Mouse (Mus musculus) hindbrain, embryonic 12.5 days (tissue): ENCODE measurements around the gene Mfap1b. TPM values are rescaled to one million over a fixed set of nuclear protein-coding genes. Genes with fewer than 3 reads are reported as not detected.

Source experiments
- ATAC-seq: fragments of 200-750 bp; cut with Nextera tagmentation; 2 replicates; pipeline ENCODE4 v1.8.0; 2017; ENCODE audit warnings: moderate TSS enrichment; ENCODE audit not compliant: low FRiP score
- H3K27ac ChIP-seq: fragments of 300-500 bp; sonication (generic); 2 replicates; pipeline ENCODE4 v1.5.1; 2016; ENCODE audit warnings: mild to moderate bottlenecking
- H3K27me3 ChIP-seq: fragments of 300-500 bp; sonication (generic); 2 replicates; pipeline ENCODE4 v1.6.1; 2016; ENCODE audit warnings: mild to moderate bottlenecking
- H3K36me3 ChIP-seq: fragments of 300-500 bp; sonication (generic); 2 replicates; pipeline ENCODE4 v1.6.1; 2016; ENCODE audit warnings: mild to moderate bottlenecking
- H3K4me1 ChIP-seq: fragments of 300-500 bp; sonication (generic); 2 replicates; pipeline ENCODE4 v1.6.1; 2016
- H3K4me2 ChIP-seq: fragments of 300-500 bp; sonication (generic); replicated peaks from 2 replicates; pipeline ENCODE4 v1.6.1; 2016; ENCODE audit warnings: mild to moderate bottlenecking
- H3K4me3 ChIP-seq: fragments of 300-500 bp; sonication (generic); 2 replicates; pipeline ENCODE4 v1.5.1; 2016; ENCODE audit warnings: mild to moderate bottlenecking
- H3K9ac ChIP-seq: fragments of 300-500 bp; sonication (generic); 2 replicates; pipeline ENCODE4 v1.6.1; 2016; ENCODE audit warnings: mild to moderate bottlenecking, moderate library complexity
- H3K9me3 ChIP-seq: fragments of 300-500 bp; sonication (generic); replicated peaks from 2 replicates; pipeline ENCODE4 v1.6.1; 2016; ENCODE audit warnings: mild to moderate bottlenecking
- WGBS: fragments of 180-500 bp; shearing (Covaris S2); methylation state at CpG from one replicate; pipeline ENCODE4 v1.1.7; 2016; 5-methylcytosine and 5-hydroxymethylcytosine counted together
- polyA plus RNA-seq: library from polyadenylated mRNA; unstranded; fragments of >200 nt; fragmentation: Nextera tagmentation; extraction: Ambion mirVana; gene quantifications from 2 replicates; pipeline ENCODE4 v1.2.1, GENCODE M21; 2016

Mfap1b gene
- polyA plus RNA-seq, 1 experiment from 2014 or later, result 72.4 TPM

GRCm38 (mm10) chr2:121456692-121457642 lies 16.9 kb downstream of the Mfap1b start, which contains the start of gene Serinc4:
Gene Serinc4, minus strand, starts transcription at chr2:121456781.
- peak within 1 kb of the TSS; percentile 78 for H3K27ac ChIP-seq
- H3K4me3 ChIP-seq, result peak within 1 kb of the TSS; percentile 78
- ATAC-seq, result peak; percentile 90
- 4% methylated on average over 41 of the region's 41 CpGs for WGBS
- peak within 1 kb of the TSS; percentile 76 for H3K9ac ChIP-seq
- H3K4me1 ChIP-seq, result peaks cover 14% of the 10 kb centered on the region
- no peaks in the 10 kb centered on the region for H3K27me3 ChIP-seq
- H3K4me2 ChIP-seq, result peak within 1 kb of the TSS; percentile 65
- H3K36me3 ChIP-seq, result peaks cover 38% of the 10 kb centered on the region
- no peaks in the 10 kb centered on the region for H3K9me3 ChIP-seq

- Histone ChIP-seq H3K4me2 (no peak overlapping the region), H3K27ac (no peak overlapping the region), H3K27me3 (no peaks in the 10 kb centered on the region), H3K36me3 (peaks cover 33% of the 10 kb centered on the region), H3K9ac (no peak overlapping the region), H3K9me3 (no peaks in the 10 kb centered on the region), H3K4me1 (peaks cover 23% of the 10 kb centered on the region), H3K4me3 (no peak overlapping the region)
- WGBS, result 78% methylated on average over 5 of the region's 5 CpGs
- no peak for ATAC-seq
Measured at GRCm38 (mm10) chr2:121455534-121455933, 18.3 kb downstream of the Mfap1b start.

GRCm38 (mm10) chr2:121453917-121454316 lies 19.9 kb downstream of the Mfap1b start:
- no peak overlapping the region for H3K4me3 ChIP-seq
- peaks cover 28% of the 10 kb centered on the region for H3K4me1 ChIP-seq
- no peak overlapping the region for H3K9ac ChIP-seq
- ATAC-seq, result no peak
- 88% methylated on average over 6 of the region's 6 CpGs for WGBS
- H3K4me2 ChIP-seq, result no peak overlapping the region
- H3K27ac ChIP-seq, result no peak overlapping the region
- H3K9me3 ChIP-seq, result no peaks in the 10 kb centered on the region
- H3K27me3 ChIP-seq, result no peaks in the 10 kb centered on the region
- peaks cover 25% of the 10 kb centered on the region for H3K36me3 ChIP-seq

- Histone ChIP-seq H3K4me2 (no peak within 1 kb of the TSS), H3K27ac (no peak within 1 kb of the TSS), H3K9ac (no peak within 1 kb of the TSS), H3K9me3 (no peaks in the 10 kb centered on the region), H3K4me3 (no peak within 1 kb of the TSS), H3K27me3 (no peaks in the 10 kb centered on the region), H3K4me1 (peaks cover 30% of the 10 kb centered on the region), H3K36me3 (peaks cover 19% of the 10 kb centered on the region)
- 87% methylated on average over 4 of the region's 4 CpGs for WGBS
- ATAC-seq, result no peak
Measured at GRCm38 (mm10) chr2:121452990-121453389, 20.9 kb downstream of the Mfap1b start, which contains the start of gene Hypk. Gene Hypk, plus strand, starts transcription at chr2:121453290.

GRCm38 (mm10) chr2:121452361-121452760 lies 21.5 kb downstream of the Mfap1b start:
- no peak overlapping the region for H3K4me3 ChIP-seq
- peaks cover 19% of the 10 kb centered on the region for H3K36me3 ChIP-seq
- H3K27me3 ChIP-seq, result no peaks in the 10 kb centered on the region
- H3K9me3 ChIP-seq, result no peaks in the 10 kb centered on the region
- H3K27ac ChIP-seq, result no peak overlapping the region
- no peak for ATAC-seq
- H3K9ac ChIP-seq, result no peak overlapping the region
- 82% methylated on average over 4 of the region's 4 CpGs for WGBS
- H3K4me1 ChIP-seq, result peaks cover 28% of the 10 kb centered on the region
- H3K4me2 ChIP-seq, result no peak overlapping the region

- H3K9ac ChIP-seq, result peak overlapping the region; percentile 96
- 6% methylated on average over 7 of the region's 7 CpGs for WGBS
- H3K27me3 ChIP-seq, result no peaks in the 10 kb centered on the region
- peaks cover 23% of the 10 kb centered on the region for H3K4me1 ChIP-seq
- peak overlapping the region; percentile 95 for H3K4me2 ChIP-seq
- H3K36me3 ChIP-seq, result peaks cover 19% of the 10 kb centered on the region
- peak overlapping the region; percentile 99 for H3K4me3 ChIP-seq
- no peak for ATAC-seq
- H3K9me3 ChIP-seq, result no peaks in the 10 kb centered on the region
- H3K27ac ChIP-seq, result peak overlapping the region; percentile 98
Measured at GRCm38 (mm10) chr2:121450093-121450492, 23.8 kb downstream of the Mfap1b start.

- Histone ChIP-seq H3K27ac (peak overlapping the region; percentile 98), H3K4me2 (peak overlapping the region; percentile 95), H3K4me1 (peaks cover 23% of the 10 kb centered on the region), H3K27me3 (no peaks in the 10 kb centered on the region), H3K4me3 (peak overlapping the region; percentile 99), H3K9me3 (no peaks in the 10 kb centered on the region), H3K36me3 (peaks cover 19% of the 10 kb centered on the region), H3K9ac (peak overlapping the region; percentile 96)
- WGBS, result under 1% methylated on average over 42 of the region's 54 CpGs
- ATAC-seq, result peak; percentile 71
Measured at GRCm38 (mm10) chr2:121449545-121450011, 24.3 kb downstream of the Mfap1b start.

- peak; percentile 99 for ATAC-seq
- Histone ChIP-seq H3K36me3 (peaks cover 18% of the 10 kb centered on the region), H3K27ac (peak within 1 kb of the TSS; percentile 98), H3K9me3 (no peaks in the 10 kb centered on the region), H3K9ac (peak within 1 kb of the TSS; percentile 96), H3K4me1 (peaks cover 23% of the 10 kb centered on the region), H3K27me3 (0 out of 2 replicates have a peak, but pooled peaks cover 3% of the 10 kb centered on the region), H3K4me2 (peak within 1 kb of the TSS; percentile 95), H3K4me3 (peak within 1 kb of the TSS; percentile 99)
- under 1% methylated on average over 72 of the region's 74 CpGs for WGBS
Measured at GRCm38 (mm10) chr2:121448739-121449535, 24.9 kb downstream of the Mfap1b start, which contains the start of gene Serf2. Gene Serf2, plus strand, starts transcription at chr2:121449195.

GRCm38 (mm10) chr2:121448136-121448535 lies 25.7 kb downstream of the Mfap1b start:
- Histone ChIP-seq H3K4me1 (peaks cover 25% of the 10 kb centered on the region), H3K4me3 (peak overlapping the region; percentile 99), H3K27ac (peak overlapping the region; percentile 71; the same call in 1 of the 2 replicates), H3K27me3 (peaks cover 5% of the 10 kb centered on the region; the same call in 1 of the 2 replicates), H3K36me3 (peaks cover 10% of the 10 kb centered on the region), H3K9me3 (no peaks in the 10 kb centered on the region), H3K4me2 (peak overlapping the region; percentile 58), H3K9ac (peak overlapping the region; percentile 41; the same call in 1 of the 2 replicates)
- 16% methylated on average over 9 of the region's 9 CpGs for WGBS
- no peak for ATAC-seq

GRCm38 (mm10) chr2:121447006-121447405 lies 26.9 kb downstream of the Mfap1b start:
- peaks cover 33% of the 10 kb centered on the region for H3K4me1 ChIP-seq
- no peak overlapping the region for H3K4me2 ChIP-seq
- no peak overlapping the region for H3K9ac ChIP-seq
- no peak overlapping the region for H3K4me3 ChIP-seq
- H3K27me3 ChIP-seq, result peaks cover 16% of the 10 kb centered on the region
- 91% methylated on average over 3 of the region's 3 CpGs for WGBS
- no peak for ATAC-seq
- H3K36me3 ChIP-seq, result no peaks in the 10 kb centered on the region
- no peak overlapping the region for H3K27ac ChIP-seq
- no peaks in the 10 kb centered on the region for H3K9me3 ChIP-seq

- no peak overlapping the region for H3K4me3 ChIP-seq
- H3K36me3 ChIP-seq, result no peaks in the 10 kb centered on the region
- no peak overlapping the region for H3K27ac ChIP-seq
- no peak overlapping the region for H3K9ac ChIP-seq
- peaks cover 21% of the 10 kb centered on the region for H3K27me3 ChIP-seq
- H3K9me3 ChIP-seq, result no peaks in the 10 kb centered on the region
- WGBS, result 83% methylated on average over 4 of the region's 4 CpGs
- no peak overlapping the region for H3K4me2 ChIP-seq
- peaks cover 37% of the 10 kb centered on the region for H3K4me1 ChIP-seq
- ATAC-seq, result no peak
Measured at GRCm38 (mm10) chr2:121446506-121446905, 27.4 kb downstream of the Mfap1b start.

- peaks cover 28% of the 10 kb centered on the region for H3K4me1 ChIP-seq
- ATAC-seq, result no peak
- no peaks in the 10 kb centered on the region for H3K9me3 ChIP-seq
- H3K36me3 ChIP-seq, result no peaks in the 10 kb centered on the region
- H3K27me3 ChIP-seq, result peaks cover 31% of the 10 kb centered on the region
- no peak overlapping the region for H3K4me2 ChIP-seq
- WGBS, result 87% methylated on average over 3 of the region's 3 CpGs
- no peak overlapping the region for H3K9ac ChIP-seq
- no peak overlapping the region for H3K4me3 ChIP-seq
- no peak overlapping the region for H3K27ac ChIP-seq
Measured at GRCm38 (mm10) chr2:121445117-121445516, 28.8 kb downstream of the Mfap1b start.
